Mouse (Mus musculus) heart, postnatal 0 days (tissue): ENCODE results near the gene Oser1. TPM values are rescaled to one million over a fixed set of nuclear protein-coding genes. Genes with fewer than 3 reads are reported as not detected.

ENCODE experiments used
- ATAC-seq: fragments of 200-750 bp; cut with Nextera tagmentation; 2 replicates; pipeline ENCODE4 v1.8.0; 2017; ENCODE audit warnings: low read depth, moderate number of reproducible peaks, moderate library complexity; ENCODE audit not compliant: insufficient read depth
- DNase-seq: peaks from one replicate; pipeline ENCODE4 v3.0.0-alpha.2; 2016; ENCODE audit warnings: low spot score
- H3K27ac ChIP-seq: fragments of 300-500 bp; sonication (generic); 2 replicates; pipeline ENCODE4 v1.5.1; 2014; ENCODE audit warnings: low read depth, mild to moderate bottlenecking
- H3K27me3 ChIP-seq: fragments of 300-500 bp; sonication (generic); 2 replicates; pipeline ENCODE4 v1.6.1; 2014; ENCODE audit warnings: low read length, mixed read lengths; ENCODE audit not compliant: control insufficient read depth, insufficient read depth
- H3K36me3 ChIP-seq: fragments of 300-500 bp; sonication (generic); replicated peaks from 2 replicates; pipeline ENCODE4 v1.6.1; 2014; ENCODE audit warnings: low read length, mixed read lengths; ENCODE audit not compliant: control insufficient read depth, insufficient read depth
- H3K4me1 ChIP-seq: fragments of 300-500 bp; sonication (generic); 2 replicates; pipeline ENCODE4 v1.6.1; 2014; ENCODE audit warnings: antibody characterized with exemption; ENCODE audit not compliant: control insufficient read depth, insufficient read depth
- H3K4me2 ChIP-seq: fragments of 300-500 bp; sonication (generic); 2 replicates; pipeline ENCODE4 v1.6.1; 2014; ENCODE audit warnings: low read depth, mild to moderate bottlenecking, low read length, moderate library complexity
- H3K4me3 ChIP-seq: fragments of 300-500 bp; sonication (generic); 2 replicates; pipeline ENCODE4 v1.5.1; 2014; ENCODE audit warnings: low read depth, low read length
- H3K9ac ChIP-seq: fragments of 300-500 bp; sonication (generic); replicated peaks from 2 replicates; pipeline ENCODE4 v1.6.1; 2014; ENCODE audit warnings: low read depth, low read length, mixed read lengths
- H3K9me3 ChIP-seq: fragments of 300-500 bp; sonication (generic); replicated peaks from 2 replicates; pipeline ENCODE4 v1.6.1; 2016; ENCODE audit warnings: low read length; ENCODE audit not compliant: control insufficient read depth
- CTCF ChIP-seq: IDR thresholded peaks from 2 replicates; pipeline ENCODE4 v1.5.1; 2016; ENCODE audit warnings: antibody characterized with exemption, control low read depth, low read depth
- EP300 ChIP-seq: IDR thresholded peaks from 2 replicates; pipeline ENCODE4 v1.6.1; 2016; ENCODE audit warnings: antibody characterized with exemption, low read depth
- WGBS: fragments of 180-500 bp; shearing (Covaris S2); extraction: QIAGEN DNeasy Blood & Tissue Kit; methylation state at CpG from one replicate; pipeline ENCODE4 v1.1.7; 2014; 5-methylcytosine and 5-hydroxymethylcytosine counted together
- polyA plus RNA-seq: library from polyadenylated mRNA; unstranded; fragments of >200 nt; fragmentation: Nextera tagmentation; extraction: Ambion mirVana; gene quantifications from 2 replicates; pipeline ENCODE4 v1.2.1, GENCODE M21; 2015
- total RNA-seq: library from RNA; depleted of rRNA; stranded (reverse); fragments of >200 nt; gene quantifications from 2 replicates; pipeline ENCODE4 v1.2.3, GENCODE M21; 2014; ENCODE audit warnings: low replicate concordance

Oser1 gene
- total and polyA plus RNA-seq, 2 experiments from 2014 or later: 28.9 to 41.4 TPM

GRCm38 (mm10) chr2:163418841-163419345 is 5.6 kb downstream of the Oser1 start:
- ATAC-seq: peak; percentile 28
- H3K27ac ChIP-seq: peak overlapping the region; percentile 87
- peak overlapping the region; percentile 90 for H3K4me2 ChIP-seq
- DNase-seq: peak; percentile 43
- peak overlapping the region; percentile 80 for H3K9ac ChIP-seq
- TF ChIP-seq EP300 (no peak), CTCF (no peak)
- no peaks in the 10 kb centered on the region for H3K9me3 ChIP-seq
- no peaks in the 10 kb centered on the region for H3K27me3 ChIP-seq
- 1% methylated on average over 26 of the region's 50 CpGs for WGBS
- peaks cover 24% of the 10 kb centered on the region for H3K4me1 ChIP-seq
- H3K4me3 ChIP-seq: peak overlapping the region; percentile 95
- peaks cover 16% of the 10 kb centered on the region for H3K36me3 ChIP-seq

- Histone ChIP-seq H3K9ac (peak overlapping the region; percentile 80), H3K4me1 (peaks cover 18% of the 10 kb centered on the region), H3K9me3 (no peaks in the 10 kb centered on the region), H3K4me2 (peak overlapping the region; percentile 90), H3K36me3 (peaks cover 20% of the 10 kb centered on the region), H3K27ac (no peak overlapping the region), H3K4me3 (peak overlapping the region; percentile 95), H3K27me3 (no peaks in the 10 kb centered on the region)
- no peak for ATAC-seq
- TF ChIP-seq EP300: no peak
- no peak for TF ChIP-seq CTCF
- no peak for DNase-seq
Observed at GRCm38 (mm10) chr2:163417830-163418229, 6.7 kb downstream of the Oser1 start.

GRCm38 (mm10) chr2:163417026-163417425 is 7.5 kb downstream of the Oser1 start:
- H3K9me3 ChIP-seq: no peaks in the 10 kb centered on the region
- DNase-seq (no peak), ATAC-seq (no peak)
- H3K9ac ChIP-seq: no peak overlapping the region
- peaks cover 17% of the 10 kb centered on the region for H3K4me1 ChIP-seq
- H3K36me3 ChIP-seq: peaks cover 23% of the 10 kb centered on the region
- TF ChIP-seq EP300: no peak
- TF ChIP-seq CTCF: no peak
- H3K27ac ChIP-seq: no peak overlapping the region
- H3K4me2 ChIP-seq: no peak overlapping the region
- no peak overlapping the region for H3K4me3 ChIP-seq
- 86% methylated on average over 6 of the region's 6 CpGs for WGBS
- no peaks in the 10 kb centered on the region for H3K27me3 ChIP-seq

GRCm38 (mm10) chr2:163412846-163413590 is 11.5 kb downstream of the Oser1 start:
- H3K4me2 ChIP-seq: no peak overlapping the region
- H3K27me3 ChIP-seq: no peaks in the 10 kb centered on the region
- H3K4me1 ChIP-seq: peaks cover 11% of the 10 kb centered on the region
- no peak for ATAC-seq
- 87% methylated on average over 9 of the region's 9 CpGs for WGBS
- H3K9ac ChIP-seq: no peak overlapping the region
- H3K9me3 ChIP-seq: no peaks in the 10 kb centered on the region
- no peak for DNase-seq
- TF ChIP-seq CTCF (no peak), EP300 (no peak)
- no peak overlapping the region for H3K27ac ChIP-seq
- H3K36me3 ChIP-seq: peaks cover 53% of the 10 kb centered on the region
- H3K4me3 ChIP-seq: no peak overlapping the region

GRCm38 (mm10) chr2:163412419-163412818 is 12.1 kb downstream of the Oser1 start:
- H3K4me2 ChIP-seq: no peak overlapping the region
- H3K9ac ChIP-seq: no peak overlapping the region
- H3K4me3 ChIP-seq: no peak overlapping the region
- 97% methylated on average over 4 of the region's 4 CpGs for WGBS
- peaks cover 56% of the 10 kb centered on the region for H3K36me3 ChIP-seq
- ATAC-seq: no peak
- no peak overlapping the region for H3K27ac ChIP-seq
- no peaks in the 10 kb centered on the region for H3K27me3 ChIP-seq
- 0 out of 2 replicates have a peak, but pooled peaks cover 7% of the 10 kb centered on the region for H3K4me1 ChIP-seq
- no peaks in the 10 kb centered on the region for H3K9me3 ChIP-seq
- TF ChIP-seq EP300 (no peak), CTCF (no peak)
- no peak for DNase-seq
